Mouse (Mus musculus): ENCODE data around the gene Kcnc1.

DNA sequence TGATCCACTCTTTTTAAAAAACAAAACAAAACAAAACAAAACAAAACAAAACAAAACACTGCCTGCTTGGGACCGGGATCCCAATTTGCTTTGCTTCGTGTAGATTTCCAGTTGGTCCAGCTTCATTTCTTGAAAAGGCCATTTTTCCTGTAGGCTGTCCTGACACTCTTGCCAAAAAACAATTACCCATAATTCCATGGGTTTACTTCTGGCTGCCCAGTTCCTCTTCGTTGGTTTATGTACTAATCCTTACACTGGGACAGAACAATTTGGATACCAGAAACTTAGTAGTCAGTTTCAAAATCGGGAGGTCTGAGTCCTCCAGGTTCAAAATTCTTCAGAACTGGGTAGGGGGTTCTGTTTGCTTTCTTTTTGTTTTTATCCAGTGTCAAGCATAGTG is 6.1 kb upstream of the Kcnc1 start:
- TF ChIP-seq POLR2A (IDR thresholded peaks at IDR 0.05; ENCODE audit: borderline replicate concordance, extremely low read depth, insufficient read depth, insufficient read length, poor library complexity, severe bottlenecking) (no peak), CTCF (IDR thresholded peaks at IDR 0.05; ENCODE audit: borderline replicate concordance, extremely low read depth, insufficient read depth, insufficient read length) (no peak)

Data from brain, embryonic 14.5 days (tissue).